Mouse (Mus musculus): ENCODE results near the gene Vps16. TPM values are rescaled to one million over a fixed set of nuclear protein-coding genes. Genes with fewer than 3 reads are reported as not detected.

Vps16 gene
- polyA plus RNA-seq, 1 experiment from 2014 or later = 89.2 TPM

GRCm38 (mm10) chr2:130395696-130396095 is 28.4 kb upstream of the Vps16 start:
- no peak for ATAC-seq (ENCODE audit: insufficient number of reproducible peaks, low FRiP score, low TSS enrichment, low read depth)

DNA sequence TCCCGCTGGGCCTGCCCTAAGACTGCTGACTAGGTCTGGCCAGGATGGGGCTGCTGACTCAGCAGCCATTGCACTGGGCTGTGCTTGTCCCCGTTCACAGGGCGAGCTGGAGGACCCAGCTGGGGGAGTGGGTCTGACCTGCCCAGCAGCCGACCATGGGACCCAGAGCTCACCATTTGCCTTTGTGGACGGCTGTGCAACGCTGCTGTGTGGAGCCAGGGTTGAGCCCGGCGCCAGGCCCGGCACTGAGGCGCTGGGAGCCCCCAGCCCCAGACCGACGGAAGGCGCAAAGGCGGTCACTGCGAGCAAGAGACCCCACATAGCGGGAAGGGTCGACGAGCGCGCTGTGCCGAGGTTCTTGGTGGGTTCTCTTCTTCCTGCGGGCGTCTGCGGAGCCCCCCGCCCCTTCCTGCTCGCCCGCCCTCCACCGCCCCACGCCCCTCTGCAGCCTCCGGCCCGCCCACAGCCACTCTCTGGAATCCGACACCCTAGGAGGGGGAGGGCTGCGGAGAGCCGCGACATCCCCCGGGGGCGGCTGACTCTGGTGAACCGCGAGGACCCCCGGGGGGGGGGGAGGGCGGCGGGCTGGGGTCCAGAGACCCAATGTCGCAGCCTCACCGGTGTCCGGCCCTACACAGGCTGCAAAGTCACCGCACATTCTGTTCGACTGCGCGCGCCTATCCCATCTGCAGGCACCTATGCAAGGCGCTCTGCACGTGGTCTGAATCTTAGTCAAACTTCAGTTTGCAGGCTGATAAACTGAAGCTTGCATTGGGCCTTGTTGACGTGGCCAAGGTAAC is 26.8 kb upstream of the Vps16 start, which contains the start of gene Cpxm1:
Gene Cpxm1 (minus strand): TSS at position 389 of the 800 bp plus-strand sequence.
- DNase-seq (ENCODE audit: low spot score) (peak; percentile 86), ATAC-seq (ENCODE audit: insufficient number of reproducible peaks, low FRiP score, low TSS enrichment, low read depth) (peak; percentile 88)
- Histone ChIP-seq H3K4me3 (ENCODE audit: low read depth, low read length) (peak within 1 kb of the TSS; percentile 69), H3K27me3 (ENCODE audit: control insufficient read depth, insufficient read depth, low read length) (no peaks in the 10 kb centered on the region), H3K4me2 (ENCODE audit: low read depth, severe bottlenecking) (peak within 1 kb of the TSS; percentile 65), H3K9me3 (ENCODE audit: control insufficient read depth, low read length) (no peaks in the 10 kb centered on the region), H3K4me1 (ENCODE audit: control insufficient read depth, insufficient read depth, low read length) (peaks cover 5% of the 10 kb centered on the region; the same call in 1 of the 2 replicates), H3K36me3 (ENCODE audit: control insufficient read depth, insufficient read depth, low read length) (peaks cover 8% of the 10 kb centered on the region; the same call in 1 of the 2 replicates), H3K9ac (ENCODE audit: low read length) (peak within 1 kb of the TSS; percentile 80), H3K27ac (replicated peaks; ENCODE audit: low read depth, low read length) (peak within 1 kb of the TSS; percentile 80)
- WGBS = under 1% methylated on average over 42 of the region's 53 CpGs

More at GRCm38 (mm10) chr2:130395696-130396095, 28.4 kb upstream of the Vps16 start:
- Histone ChIP-seq H3K4me1 (ENCODE audit: control insufficient read depth, insufficient read depth, low read length) (peaks cover 5% of the 10 kb centered on the region; the same call in 1 of the 2 replicates), H3K4me2 (ENCODE audit: low read depth, severe bottlenecking) (no peak overlapping the region), H3K9ac (ENCODE audit: low read length) (no peak overlapping the region), H3K27ac (replicated peaks; ENCODE audit: low read depth, low read length) (no peak overlapping the region), H3K27me3 (ENCODE audit: control insufficient read depth, insufficient read depth, low read length) (no peaks in the 10 kb centered on the region), H3K36me3 (ENCODE audit: control insufficient read depth, insufficient read depth, low read length) (peaks cover 10% of the 10 kb centered on the region; the same call in 1 of the 2 replicates), H3K9me3 (ENCODE audit: control insufficient read depth, low read length) (no peaks in the 10 kb centered on the region), H3K4me3 (ENCODE audit: low read depth, low read length) (no peak overlapping the region)
- 90% methylated on average over 11 of the region's 11 CpGs for WGBS
- DNase-seq (ENCODE audit: low spot score) = no peak

DNA sequence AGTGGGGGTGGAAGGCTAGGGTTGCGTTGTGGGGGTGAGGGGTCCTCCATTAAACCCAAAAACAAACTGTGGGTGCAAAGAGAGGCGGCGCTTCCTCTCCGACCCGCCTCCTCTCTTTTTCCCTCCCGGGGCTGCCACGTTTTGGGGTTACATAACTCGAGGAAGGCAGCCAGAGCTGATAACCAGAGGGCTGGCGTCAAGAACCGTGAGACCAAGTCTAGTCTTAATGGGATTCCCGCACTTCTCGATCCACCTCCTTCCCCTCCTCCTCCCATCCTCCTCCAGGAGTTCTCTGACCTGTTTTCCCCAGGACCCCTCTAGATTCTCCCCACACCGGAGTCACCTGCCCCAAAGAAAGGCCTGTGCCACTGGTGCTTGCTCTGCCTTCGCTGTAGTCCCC is 26.0 kb upstream of the Vps16 start:
- peak overlapping the region; percentile 69 for H3K4me3 ChIP-seq (ENCODE audit: low read depth, low read length)
- H3K4me2 ChIP-seq (ENCODE audit: low read depth, severe bottlenecking) = peak overlapping the region; percentile 65
- peak overlapping the region; percentile 80; the same call in 1 of the 2 replicates for H3K9ac ChIP-seq (ENCODE audit: low read length)
- ATAC-seq (ENCODE audit: insufficient number of reproducible peaks, low FRiP score, low TSS enrichment, low read depth) (0 out of 2 replicates have a peak, but pooled peaks have one; percentile 26), DNase-seq (ENCODE audit: low spot score) (no peak)
- H3K27me3 ChIP-seq (ENCODE audit: control insufficient read depth, insufficient read depth, low read length) = no peaks in the 10 kb centered on the region
- peaks cover 5% of the 10 kb centered on the region; the same call in 1 of the 2 replicates for H3K4me1 ChIP-seq (ENCODE audit: control insufficient read depth, insufficient read depth, low read length)
- H3K9me3 ChIP-seq (ENCODE audit: control insufficient read depth, low read length) = no peaks in the 10 kb centered on the region
- H3K36me3 ChIP-seq (ENCODE audit: control insufficient read depth, insufficient read depth, low read length) = peaks cover 8% of the 10 kb centered on the region; the same call in 1 of the 2 replicates
- 10% methylated on average over 14 of the region's 14 CpGs for WGBS
- H3K27ac ChIP-seq (replicated peaks; ENCODE audit: low read depth, low read length) = no peak overlapping the region

DNA sequence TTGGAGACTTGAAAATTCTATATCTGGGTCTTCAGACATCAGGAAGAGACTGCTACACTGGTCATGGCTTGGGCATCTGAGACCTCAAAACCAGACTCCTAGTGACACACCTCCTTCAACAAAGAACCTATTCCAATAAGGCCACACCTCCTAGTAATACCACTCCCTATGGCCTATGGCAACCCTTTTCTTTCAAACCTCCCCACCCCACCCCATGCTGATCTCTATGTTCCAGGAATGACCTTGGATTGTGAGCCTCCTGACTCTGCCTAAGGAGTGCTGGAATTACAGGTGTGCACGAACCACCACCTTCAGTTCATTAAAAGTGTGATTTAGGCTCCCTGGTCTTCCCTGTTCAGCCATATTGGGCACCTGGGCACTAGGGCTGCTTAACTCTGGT is 24.1 kb upstream of the Vps16 start:
- peaks cover 5% of the 10 kb centered on the region; the same call in 1 of the 2 replicates for H3K4me1 ChIP-seq (ENCODE audit: control insufficient read depth, insufficient read depth, low read length)
- 96% methylated on average over 1 of the region's 1 CpGs for WGBS
- no peak overlapping the region for H3K9ac ChIP-seq (ENCODE audit: low read length)
- H3K27ac ChIP-seq (replicated peaks; ENCODE audit: low read depth, low read length) = no peak overlapping the region
- H3K4me2 ChIP-seq (ENCODE audit: low read depth, severe bottlenecking) = no peak overlapping the region
- no peak overlapping the region for H3K4me3 ChIP-seq (ENCODE audit: low read depth, low read length)
- no peaks in the 10 kb centered on the region for H3K36me3 ChIP-seq (ENCODE audit: control insufficient read depth, insufficient read depth, low read length)
- no peaks in the 10 kb centered on the region for H3K9me3 ChIP-seq (ENCODE audit: control insufficient read depth, low read length)
- H3K27me3 ChIP-seq (ENCODE audit: control insufficient read depth, insufficient read depth, low read length) = no peaks in the 10 kb centered on the region
- no peak for DNase-seq (ENCODE audit: low spot score)
- ATAC-seq (ENCODE audit: insufficient number of reproducible peaks, low FRiP score, low TSS enrichment, low read depth) = no peak

DNA sequence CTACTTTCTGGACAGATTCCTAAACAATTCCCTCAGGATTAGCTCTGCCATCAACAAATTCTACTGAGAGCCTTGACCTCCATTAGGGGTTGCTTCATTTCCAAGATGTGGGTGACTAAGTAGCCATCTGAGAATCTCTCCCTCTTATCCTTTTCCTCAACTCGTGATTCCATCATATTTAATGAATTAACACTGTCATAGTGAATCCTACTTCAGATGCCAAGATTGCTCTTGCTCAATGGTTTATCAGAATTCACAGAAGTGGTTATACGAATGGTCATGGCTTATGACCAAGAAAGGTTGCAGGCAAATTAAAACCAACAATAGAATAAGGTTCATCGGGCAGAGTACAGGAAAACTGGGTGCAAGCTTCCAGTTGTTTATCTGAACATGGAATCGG is 22.2 kb upstream of the Vps16 start:
- WGBS = 84% methylated on average over 4 of the region's 4 CpGs
- no peak for DNase-seq (ENCODE audit: low spot score)
- no peak for ATAC-seq (ENCODE audit: insufficient number of reproducible peaks, low FRiP score, low TSS enrichment, low read depth)

GRCm38 (mm10) chr2:130404939-130405338 is 19.2 kb upstream of the Vps16 start, which contains the start of the genes Gm28372 and 1700020A23Rik:
Gm28372 (plus strand) TSS chr2:130405239.
1700020A23Rik (plus strand) TSS chr2:130405259.
- DNase-seq (ENCODE audit: low spot score) = no peak
- ATAC-seq (ENCODE audit: insufficient number of reproducible peaks, low FRiP score, low TSS enrichment, low read depth) = no peak
- Histone ChIP-seq H3K27ac (replicated peaks; ENCODE audit: low read depth, low read length) (no peak within 1 kb of the TSS), H3K4me1 (ENCODE audit: control insufficient read depth, insufficient read depth, low read length) (no peaks in the 10 kb centered on the region), H3K36me3 (ENCODE audit: control insufficient read depth, insufficient read depth, low read length) (no peaks in the 10 kb centered on the region), H3K4me2 (ENCODE audit: low read depth, severe bottlenecking) (no peak within 1 kb of the TSS), H3K27me3 (ENCODE audit: control insufficient read depth, insufficient read depth, low read length) (no peaks in the 10 kb centered on the region), H3K4me3 (ENCODE audit: low read depth, low read length) (no peak within 1 kb of the TSS), H3K9ac (ENCODE audit: low read length) (no peak within 1 kb of the TSS), H3K9me3 (ENCODE audit: control insufficient read depth, low read length) (no peaks in the 10 kb centered on the region)
- WGBS = 96% methylated on average over 1 of the region's 1 CpGs

More for the DNA sequence above, 22.2 kb upstream of the Vps16 start:
- H3K9me3 ChIP-seq (ENCODE audit: control insufficient read depth, low read length) = no peaks in the 10 kb centered on the region
- no peak overlapping the region for H3K27ac ChIP-seq (replicated peaks; ENCODE audit: low read depth, low read length)
- no peaks in the 10 kb centered on the region for H3K36me3 ChIP-seq (ENCODE audit: control insufficient read depth, insufficient read depth, low read length)
- H3K4me1 ChIP-seq (ENCODE audit: control insufficient read depth, insufficient read depth, low read length) = no peaks in the 10 kb centered on the region; the same call in 1 of the 2 replicates
- H3K4me2 ChIP-seq (ENCODE audit: low read depth, severe bottlenecking) = no peak overlapping the region
- no peaks in the 10 kb centered on the region for H3K27me3 ChIP-seq (ENCODE audit: control insufficient read depth, insufficient read depth, low read length)
- H3K4me3 ChIP-seq (ENCODE audit: low read depth, low read length) = no peak overlapping the region
- no peak overlapping the region for H3K9ac ChIP-seq (ENCODE audit: low read length)

DNA sequence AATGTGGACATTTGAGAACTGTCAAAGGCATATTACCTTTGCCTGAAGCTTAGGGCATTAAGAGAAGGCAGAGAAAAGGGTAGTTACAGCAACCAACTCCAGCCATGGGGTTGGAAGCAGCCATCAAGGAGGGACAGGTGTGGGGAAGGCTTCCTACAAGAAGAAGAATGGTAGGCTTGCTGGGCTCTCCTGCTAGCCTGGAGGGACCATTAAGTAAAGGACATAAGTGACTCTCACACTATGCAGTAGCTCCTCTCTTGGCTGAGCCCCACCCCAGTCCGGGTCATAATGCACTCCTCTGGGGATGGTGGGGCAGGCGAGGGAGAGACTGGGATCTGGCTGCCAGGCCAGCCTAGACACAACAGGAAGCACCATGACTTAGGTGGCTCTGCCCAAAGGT is 18.0 kb upstream of the Vps16 start, which contains the start of gene Tmem239:
Gene Tmem239 (plus strand): TSS at position 301 of the 400 bp plus-strand sequence.
- no peak within 1 kb of the TSS for H3K4me2 ChIP-seq (ENCODE audit: low read depth, severe bottlenecking)
- no peaks in the 10 kb centered on the region for H3K36me3 ChIP-seq (ENCODE audit: control insufficient read depth, insufficient read depth, low read length)
- DNase-seq (ENCODE audit: low spot score) (no peak), ATAC-seq (ENCODE audit: insufficient number of reproducible peaks, low FRiP score, low TSS enrichment, low read depth) (no peak)
- no peak within 1 kb of the TSS for H3K4me3 ChIP-seq (ENCODE audit: low read depth, low read length)
- H3K4me1 ChIP-seq (ENCODE audit: control insufficient read depth, insufficient read depth, low read length) = no peaks in the 10 kb centered on the region
- no peak within 1 kb of the TSS for H3K9ac ChIP-seq (ENCODE audit: low read length)
- no peak within 1 kb of the TSS for H3K27ac ChIP-seq (replicated peaks; ENCODE audit: low read depth, low read length)
- no peaks in the 10 kb centered on the region for H3K9me3 ChIP-seq (ENCODE audit: control insufficient read depth, low read length)
- WGBS = 78% methylated on average over 2 of the region's 2 CpGs
- H3K27me3 ChIP-seq (ENCODE audit: control insufficient read depth, insufficient read depth, low read length) = no peaks in the 10 kb centered on the region

GRCm38 (mm10) chr2:130408194-130408593 is 15.9 kb upstream of the Vps16 start:
- Histone ChIP-seq H3K4me1 (ENCODE audit: control insufficient read depth, insufficient read depth, low read length) (no peaks in the 10 kb centered on the region), H3K9me3 (ENCODE audit: control insufficient read depth, low read length) (no peaks in the 10 kb centered on the region), H3K27ac (replicated peaks; ENCODE audit: low read depth, low read length) (no peak overlapping the region), H3K9ac (ENCODE audit: low read length) (no peak overlapping the region), H3K4me3 (ENCODE audit: low read depth, low read length) (no peak overlapping the region), H3K36me3 (ENCODE audit: control insufficient read depth, insufficient read depth, low read length) (no peaks in the 10 kb centered on the region), H3K27me3 (ENCODE audit: control insufficient read depth, insufficient read depth, low read length) (no peaks in the 10 kb centered on the region), H3K4me2 (ENCODE audit: low read depth, severe bottlenecking) (no peak overlapping the region)
- WGBS = 24% methylated on average over 6 of the region's 6 CpGs
- DNase-seq (ENCODE audit: low spot score) (peak; percentile 59), ATAC-seq (ENCODE audit: insufficient number of reproducible peaks, low FRiP score, low TSS enrichment, low read depth) (no peak)
